Mouse (Mus musculus) heart, postnatal 25 days (tissue): ENCODE data around the gene Gm20388. TPM values are rescaled to one million over a fixed set of nuclear protein-coding genes. Genes with fewer than 3 reads are reported as not detected.
A peak's percentile ranks its signal among the peaks of the same experiment; 100 is the strongest.

Experiments used
- DNase-seq: peaks from one replicate; pipeline ENCODE4 v3.0.0; 2022; ENCODE audit warnings: low spot score
- intact Hi-C: fragments of 180-260 bp; cut with DNase I; formaldehyde crosslinking; loops from one replicate; pipeline ENCODE4 v1.15.1; 2025
- total RNA-seq, 2 experiments: library from RNA; stranded (reverse); gene quantifications; 2 replicates each; pipeline ENCODE4 v1.2.3; 2021

Gene Gm20388
- total RNA-seq, 2 experiments from 2014 or later: 2.7 TPM; not detected in 1

- no peak for DNase-seq
- intact Hi-C loops: loop anchor here (5.0 kb wide), 1 partner anchor 62 kb away; no protein-coding TSS in a partner anchor
These were observed 3854.0 kb downstream of the Gm20388 start for GRCm38 (mm10) chr8:123764671-123765070.

DNA sequence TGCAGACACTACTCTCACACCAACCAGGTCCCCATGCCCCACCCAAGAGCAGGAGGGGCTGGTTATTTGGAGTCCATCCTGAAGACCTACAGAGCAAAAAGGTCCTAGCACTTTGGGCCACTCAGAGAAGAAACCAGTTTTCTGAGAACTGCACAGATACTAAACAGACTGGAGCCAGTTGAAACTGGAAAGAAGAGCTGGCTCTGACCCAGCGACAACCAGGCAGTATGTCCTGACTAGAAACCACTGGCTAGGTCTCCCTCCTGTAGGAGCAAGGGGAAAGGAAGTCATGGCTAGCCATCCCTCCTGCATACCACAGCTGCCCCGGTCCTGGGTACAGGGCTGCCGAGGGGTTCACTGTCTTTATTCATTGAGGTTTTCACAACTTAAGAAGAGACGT is 3855.9 kb downstream of the Gm20388 start:
- no peak for DNase-seq
- intact Hi-C loops: no loop called here

GRCm38 (mm10) chr8:123767874-123768273 is 3857.2 kb downstream of the Gm20388 start:
- intact Hi-C loops: no loop called here
- no peak for DNase-seq

DNA sequence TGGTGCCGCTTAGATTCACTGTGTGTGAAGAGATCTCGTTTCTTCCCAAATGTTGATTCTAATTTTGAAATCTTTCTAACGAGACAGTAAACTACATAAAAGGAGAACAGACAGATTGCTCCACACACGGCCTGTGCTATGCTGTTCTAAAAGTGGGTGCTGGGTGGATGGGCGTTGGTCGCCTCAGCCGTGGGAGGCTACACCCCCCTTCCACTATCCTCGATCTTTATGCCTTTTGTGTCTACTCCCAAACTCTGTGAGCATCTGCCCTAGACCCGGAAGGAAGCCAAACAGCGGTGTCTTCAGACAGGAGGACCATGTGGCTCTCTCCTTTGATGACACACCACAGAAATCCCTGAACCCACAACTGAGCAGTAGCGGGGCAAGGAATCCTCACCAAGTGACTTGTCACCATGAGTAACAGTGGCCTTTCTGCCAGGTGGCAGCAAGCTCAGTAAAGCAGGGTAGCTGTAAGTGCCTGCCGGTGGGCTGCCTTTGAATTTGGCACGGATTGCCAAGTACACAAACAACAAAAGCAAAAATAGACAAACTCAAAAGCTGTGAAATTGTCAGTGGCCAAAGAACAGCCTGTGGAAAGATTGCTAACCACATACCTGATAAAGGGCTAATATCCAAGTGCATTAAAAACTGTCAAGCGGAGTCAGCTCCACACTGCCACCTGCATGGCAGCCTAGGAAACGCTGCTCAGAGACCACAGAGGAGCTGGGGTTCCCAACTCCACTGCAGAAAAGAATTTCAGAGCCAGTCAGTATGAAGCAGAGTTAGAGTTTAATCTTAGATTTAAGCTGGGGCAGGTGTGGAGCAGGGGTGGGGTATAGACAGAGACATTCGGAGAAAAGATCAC is 3858.1 kb downstream of the Gm20388 start:
- no peak for DNase-seq
- intact Hi-C loops: loop anchor here (1.0 kb wide), 1 partner anchor 116 kb away; no protein-coding TSS in a partner anchor

DNA sequence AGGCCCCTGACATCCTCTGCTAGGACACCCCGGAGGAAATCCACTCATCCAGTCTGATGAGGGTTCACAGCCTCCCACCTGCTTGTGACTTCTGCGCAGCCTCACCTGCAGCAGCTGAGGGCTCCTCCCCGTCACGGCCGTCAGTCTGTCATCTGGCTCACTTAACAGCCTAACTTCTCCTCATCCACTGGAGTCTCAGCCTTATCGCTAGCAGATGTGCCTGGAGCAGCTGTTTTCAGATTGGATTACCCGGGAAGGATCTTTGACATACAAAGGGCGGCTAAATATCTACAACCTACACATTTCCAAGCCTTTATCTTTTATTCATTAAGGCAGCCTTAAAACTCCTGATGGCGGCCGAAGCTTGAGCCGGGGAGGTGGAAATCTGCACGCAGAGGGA is 3862.8 kb downstream of the Gm20388 start:
- intact Hi-C loops: no loop called here
- no peak for DNase-seq

DNA sequence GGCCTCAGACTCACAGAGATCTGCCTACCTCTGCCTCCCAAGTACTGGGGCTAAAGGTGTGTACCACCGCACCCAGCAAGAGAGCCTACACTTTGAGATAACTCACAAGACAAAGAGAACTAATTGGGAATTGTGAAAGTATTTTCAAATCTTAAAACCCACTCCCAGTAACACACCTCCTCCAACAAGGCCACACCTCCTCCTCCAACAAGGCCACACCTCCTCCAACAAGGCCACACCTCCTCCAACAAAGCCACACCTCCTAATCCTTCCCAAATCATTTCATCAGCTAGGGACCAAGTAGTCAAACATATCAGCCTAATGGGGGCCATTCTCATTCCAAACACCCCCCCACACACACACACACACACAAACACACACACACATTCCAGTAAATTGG is 3863.8 kb downstream of the Gm20388 start:
- intact Hi-C loops: no loop called here
- no peak for DNase-seq

DNA sequence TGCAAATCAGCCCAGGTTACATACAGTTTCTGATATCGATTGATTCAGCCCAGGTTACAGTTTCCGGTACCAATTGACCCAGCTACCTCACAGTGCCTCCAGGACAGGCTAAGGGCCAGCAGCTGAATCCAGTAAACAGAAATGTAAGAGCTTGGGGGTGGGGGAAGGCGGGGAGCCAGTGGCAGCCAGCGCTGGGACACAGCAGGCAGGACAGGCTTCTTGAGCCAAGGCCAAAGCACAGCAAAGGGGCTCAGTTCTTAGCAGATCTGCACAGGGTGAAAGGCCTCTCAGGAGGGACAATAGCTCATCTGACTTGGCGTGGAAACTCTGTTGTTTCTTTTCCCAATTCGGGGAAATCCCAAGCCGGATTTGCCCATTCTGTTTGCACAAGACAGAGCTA is 3866.7 kb downstream of the Gm20388 start:
- intact Hi-C loops: no loop called here
- no peak for DNase-seq

DNA sequence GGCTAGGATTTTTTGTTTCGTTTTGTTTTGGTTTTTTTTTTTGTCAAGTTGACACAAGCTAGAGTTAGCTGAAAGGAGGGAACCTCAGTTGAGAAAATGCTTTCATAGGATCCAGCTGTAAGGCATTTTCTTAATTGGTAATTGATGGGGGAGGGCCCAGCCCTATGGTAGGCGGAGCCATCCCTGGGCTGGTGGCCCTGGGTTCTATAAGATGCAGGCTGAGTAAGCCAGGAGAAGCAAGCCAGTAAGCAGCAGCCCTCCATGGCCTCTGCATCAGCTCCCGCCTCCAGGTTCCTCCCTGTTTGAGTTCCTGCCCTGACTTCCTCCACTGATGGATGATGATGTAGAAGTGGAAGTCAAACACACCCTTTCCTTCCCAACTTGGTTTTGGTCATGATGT is 3869.8 kb downstream of the Gm20388 start:
- intact Hi-C loops: no loop called here
- DNase-seq: no peak

DNA sequence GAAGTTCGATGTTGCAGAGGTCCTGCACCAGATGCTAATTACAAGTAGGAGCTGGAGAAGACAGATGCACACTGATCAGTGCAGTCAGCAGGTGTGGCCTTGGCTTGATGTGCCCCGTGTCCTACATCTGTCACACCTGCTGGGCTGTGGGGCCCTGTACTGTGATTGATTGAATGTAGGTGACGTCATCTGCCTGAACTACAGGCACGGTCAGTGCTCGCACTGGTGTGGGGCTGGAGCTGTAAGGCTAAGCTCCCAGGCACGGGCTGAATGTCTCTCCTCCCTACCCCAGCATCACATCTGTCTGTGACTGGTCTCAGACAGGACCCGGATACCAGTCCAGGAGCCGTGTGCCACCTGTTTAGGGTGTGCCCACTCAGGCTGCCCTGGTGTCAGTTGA is 3870.6 kb downstream of the Gm20388 start:
- intact Hi-C loops: no loop called here
- no peak for DNase-seq

GRCm38 (mm10) chr8:123783525-123784249 is 3873.0 kb downstream of the Gm20388 start:
- intact Hi-C loops: loop anchor here (1.0 to 2.0 kb wide), 2 partner anchors 131 to 141 kb away; no protein-coding TSS in a partner anchor

DNA sequence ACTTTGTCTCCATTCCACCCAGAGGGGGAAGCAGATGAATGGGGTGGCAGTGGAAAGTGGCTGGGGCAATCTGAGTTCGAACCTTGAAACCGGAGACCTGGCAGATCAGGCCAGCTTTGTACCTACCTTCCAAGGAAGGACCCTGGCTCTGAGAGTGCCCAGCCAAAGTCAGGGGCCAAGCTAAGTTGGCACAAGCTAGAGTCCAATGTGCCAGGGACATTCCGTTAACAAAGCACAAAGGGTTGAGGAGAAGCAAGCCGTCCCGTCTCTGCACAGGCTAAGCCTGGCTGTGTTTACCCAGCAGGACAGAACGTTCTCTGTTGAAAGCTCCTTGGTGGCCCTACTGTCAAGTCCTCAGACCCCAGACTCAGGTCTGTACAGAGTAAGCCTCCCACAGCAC is 3875.5 kb downstream of the Gm20388 start:
- intact Hi-C loops: no loop called here
- no peak for DNase-seq

More at GRCm38 (mm10) chr8:123783525-123784249, 3873.0 kb downstream of the Gm20388 start:
- peak; percentile 30 for DNase-seq

DNA sequence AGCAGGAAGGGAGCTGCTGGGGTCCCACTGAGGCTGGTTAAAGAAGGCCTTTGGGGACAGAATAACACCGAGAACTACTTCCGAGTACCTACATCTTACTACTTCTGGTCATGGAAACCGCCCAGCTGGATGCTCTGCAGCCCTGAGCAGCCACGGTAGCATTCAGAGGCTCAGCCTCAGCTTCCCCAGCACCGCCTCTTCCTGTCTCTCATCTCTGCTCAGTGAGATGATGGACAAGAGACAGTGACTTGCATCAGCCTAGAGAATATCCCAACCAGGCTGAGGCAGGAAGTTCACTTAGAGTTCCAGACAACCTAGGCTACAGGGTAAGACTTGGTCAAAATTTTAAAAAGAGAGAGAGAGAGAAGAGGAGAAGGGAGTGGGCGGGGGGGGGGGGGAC is 3876.0 kb downstream of the Gm20388 start:
- DNase-seq: no peak
- intact Hi-C loops: no loop called here

GRCm38 (mm10) chr8:123787254-123787897 is 3876.7 kb downstream of the Gm20388 start:
- no peak for DNase-seq
- intact Hi-C loops: no loop called here

DNA sequence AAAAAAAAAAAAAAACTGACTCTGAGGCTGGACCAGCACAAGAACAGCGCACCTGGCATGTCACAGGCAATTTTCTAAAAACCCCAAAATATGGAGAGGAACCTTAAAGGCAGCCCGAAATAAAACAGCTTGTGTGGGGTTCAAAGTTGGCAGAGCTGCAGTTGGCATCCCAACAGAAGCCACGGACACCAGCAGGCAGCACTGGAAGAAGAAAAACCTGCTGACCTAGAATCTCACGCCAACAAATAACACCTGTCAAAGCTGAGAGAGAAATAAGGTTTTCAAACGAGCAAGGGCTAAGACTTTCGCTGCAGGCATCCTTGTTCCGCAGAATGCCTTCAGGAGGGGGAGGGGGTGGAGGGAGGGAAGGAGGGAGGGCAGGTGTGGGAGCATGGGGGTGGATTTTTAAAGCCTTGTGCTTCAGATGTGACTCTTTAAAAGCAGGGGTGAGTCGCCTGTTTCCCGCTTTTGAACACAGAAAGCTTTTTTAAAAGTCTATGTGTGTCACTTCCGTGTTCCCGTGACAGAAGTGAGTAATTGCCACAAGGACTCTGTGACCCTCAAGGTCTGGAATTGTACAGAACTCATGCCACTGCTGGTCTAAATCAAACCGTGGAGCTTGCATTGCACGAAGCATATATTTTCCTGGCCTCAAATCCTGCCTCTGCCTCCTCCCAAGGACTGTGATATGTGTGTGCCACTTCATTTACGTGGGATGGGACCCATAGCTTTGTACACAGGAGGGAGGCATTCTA is 3878.0 kb downstream of the Gm20388 start:
- no peak for DNase-seq
- intact Hi-C loops: no loop called here

DNA sequence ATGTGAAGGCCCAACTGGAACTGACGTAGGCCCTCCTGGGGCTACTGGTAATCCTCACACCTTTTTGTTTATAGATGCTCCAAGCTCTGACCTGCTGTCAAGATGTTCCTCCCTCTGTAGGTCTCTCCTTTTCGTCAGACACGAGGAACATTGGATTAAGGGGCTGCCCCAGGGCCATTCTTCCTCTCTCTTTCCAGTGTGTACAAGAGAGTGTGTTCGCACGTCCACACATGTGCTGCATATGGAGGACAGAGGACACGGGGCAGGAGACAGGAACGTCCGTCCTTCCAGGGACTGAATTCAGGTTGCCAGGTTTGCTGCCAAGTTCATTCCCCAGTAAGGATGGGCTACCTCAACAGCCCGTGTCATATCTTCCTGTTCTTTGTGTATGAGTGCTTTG is 3878.8 kb downstream of the Gm20388 start:
- intact Hi-C loops: no loop called here

DNA sequence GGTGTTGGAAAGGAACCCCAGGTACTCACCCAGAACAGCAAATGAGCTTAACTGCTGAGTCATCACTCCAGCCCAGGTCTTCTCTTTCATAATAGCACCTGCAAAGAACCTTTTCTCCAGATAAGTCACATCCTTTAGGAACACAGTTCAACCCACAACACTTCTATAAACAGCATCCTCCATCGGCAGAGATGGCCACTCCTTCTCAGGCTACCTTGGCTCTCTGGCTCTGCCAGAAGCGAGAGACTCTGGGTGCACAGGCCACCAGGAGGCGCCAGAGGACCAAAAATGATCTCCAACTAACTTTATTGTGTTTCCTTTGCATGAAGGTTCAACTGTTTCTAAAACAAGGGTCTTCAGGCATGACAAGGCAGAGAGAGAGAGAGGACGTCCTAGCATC is 3879.3 kb downstream of the Gm20388 start:
- DNase-seq: peak; percentile 39
- intact Hi-C loops: loop anchor here (1.0 to 5.0 kb wide), 3 partner anchors 42 to 562 kb away; no protein-coding TSS in a partner anchor

More for the DNA sequence above, 3878.8 kb downstream of the Gm20388 start:
- DNase-seq: no peak

DNA sequence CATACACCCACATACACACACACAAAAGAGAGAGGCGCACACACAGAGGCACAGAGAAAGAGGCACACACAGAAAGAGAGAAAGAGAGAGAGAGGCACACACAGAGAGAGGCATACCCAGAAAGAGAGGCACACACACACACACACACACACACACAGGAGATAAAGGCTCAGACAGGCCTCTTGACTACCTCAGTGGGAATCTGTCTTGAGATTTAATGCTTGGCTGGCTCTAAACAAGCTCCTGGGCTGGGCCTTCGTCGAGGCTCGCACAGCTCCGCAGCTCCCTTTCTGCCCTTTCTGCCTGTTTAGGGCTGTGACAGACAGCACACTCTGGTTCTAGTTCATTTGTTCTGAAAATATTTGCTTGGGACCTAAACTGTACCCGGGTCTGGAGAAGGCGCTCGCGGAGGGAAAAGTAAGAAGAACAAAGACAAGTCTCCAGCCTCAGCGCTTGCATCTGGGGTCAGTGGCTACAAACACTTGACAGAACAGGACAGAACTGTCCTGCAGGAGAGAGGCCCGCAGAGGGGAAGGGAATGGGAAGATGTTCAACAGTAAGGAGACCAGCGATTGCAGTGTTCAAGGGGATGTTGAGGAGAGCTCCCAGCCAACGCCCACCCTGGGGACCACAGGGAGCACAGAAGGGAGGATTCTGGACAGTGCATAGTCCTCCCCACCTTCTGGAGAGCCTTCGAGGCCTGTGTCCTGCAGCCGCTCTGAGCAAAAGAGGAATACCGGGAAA is 3880.6 kb downstream of the Gm20388 start:
- DNase-seq: no peak
- intact Hi-C loops: loop anchor here (2.0 to 5.0 kb wide), 2 partner anchors 120 to 561 kb away; no protein-coding TSS in a partner anchor

GRCm38 (mm10) chr8:123791845-123792225 is 3881.2 kb downstream of the Gm20388 start:
- intact Hi-C loops: loop anchor here (2.0 to 5.0 kb wide), 2 partner anchors 119 to 560 kb away; no protein-coding TSS in a partner anchor
- no peak for DNase-seq

DNA sequence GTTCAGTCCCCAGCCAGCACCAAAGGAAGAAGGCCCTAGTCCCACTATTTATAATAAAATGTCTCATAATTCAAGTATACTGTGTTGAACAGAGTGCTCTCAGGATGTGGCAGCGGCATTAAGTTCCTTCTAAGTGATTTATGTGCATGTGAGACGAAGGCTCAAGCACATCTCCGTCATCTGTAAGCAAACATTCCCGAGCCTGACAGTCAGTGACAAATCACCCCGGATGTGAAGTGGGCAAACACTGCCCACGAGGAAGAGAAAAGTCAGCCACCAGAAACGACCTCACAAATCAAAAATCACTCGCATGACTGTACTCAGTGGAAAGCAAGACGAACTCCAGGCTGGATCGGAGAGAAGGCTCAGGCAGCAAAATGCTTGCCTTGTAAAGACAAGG is 3883.3 kb downstream of the Gm20388 start:
- DNase-seq: no peak
- intact Hi-C loops: loop anchor here (5.0 kb wide), 1 partner anchor 558 kb away; no protein-coding TSS in a partner anchor
